Mouse (Mus musculus) thymus, postnatal 10 days (tissue): Measurements from ENCODE around the gene Bcl6.

Experiments used
- DNase-seq, 2 experiments: peaks; one replicate each; pipeline ENCODE4 v3.0.0; 2021; ENCODE audit warnings: low spot score in 2 of 2

Bcl6 gene

GRCm38 (mm10) chr16:23927301-23928114, 61.1 kb downstream of the Bcl6 start:
- no peak for DNase-seq

DNA sequence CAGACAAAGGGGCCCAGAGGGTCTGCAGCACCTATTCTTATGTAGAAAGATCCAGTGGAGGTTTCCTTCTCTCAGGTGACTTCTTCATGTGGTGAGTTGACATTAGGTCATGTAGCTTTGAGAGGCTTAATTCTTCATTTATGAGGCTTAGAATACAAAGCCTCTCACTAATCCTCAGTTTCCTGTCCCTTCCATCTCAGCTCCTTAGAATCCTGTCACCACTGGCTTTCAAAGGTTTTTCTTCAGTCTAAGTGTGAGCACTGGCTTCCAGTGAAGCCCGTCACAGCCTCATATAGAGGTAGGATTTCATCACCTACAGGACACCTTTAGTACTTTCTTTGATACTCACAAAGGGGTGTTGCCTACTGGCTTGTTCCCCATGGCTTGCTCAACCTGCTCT, 65.7 kb downstream of the Bcl6 start:
- no peak for DNase-seq

DNA sequence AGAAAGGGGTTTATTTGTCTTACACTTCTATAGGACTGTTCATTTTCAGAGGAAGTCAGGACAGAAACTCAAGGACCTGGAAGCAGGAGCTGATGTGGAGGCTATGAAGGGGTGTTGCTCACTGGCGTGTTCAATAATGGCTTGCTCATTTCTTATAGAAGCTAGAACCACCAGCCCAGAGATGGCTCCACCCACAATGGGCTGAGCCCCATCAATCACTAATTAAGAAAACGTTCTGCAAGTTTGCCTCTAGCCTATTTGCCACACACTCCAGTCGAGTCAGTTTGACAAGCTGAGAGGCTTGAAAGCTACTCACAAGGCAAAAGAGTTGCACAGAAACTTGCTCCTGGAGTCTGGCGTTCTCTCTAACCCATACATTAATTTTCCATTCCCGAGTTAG, 67.0 kb downstream of the Bcl6 start:
- DNase-seq = no peak

DNA sequence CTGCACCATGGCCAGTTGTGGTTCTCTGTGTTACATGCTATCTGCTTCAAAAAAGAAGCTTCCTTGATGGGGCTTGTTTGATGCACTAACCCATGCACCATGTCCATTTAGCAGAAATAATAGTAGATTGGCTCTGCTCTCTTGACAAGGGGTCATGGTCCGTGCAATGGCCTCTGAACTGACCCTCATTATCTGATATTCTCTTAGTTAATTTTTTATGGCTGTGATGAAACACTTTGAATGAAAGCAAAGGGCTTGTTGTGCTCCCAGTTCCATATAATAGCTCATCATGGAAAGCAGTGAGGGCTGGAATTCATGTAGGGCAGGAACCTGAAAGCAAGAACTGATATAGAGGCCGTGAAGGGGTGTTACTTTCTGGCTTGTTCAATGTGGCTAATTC, 69.2 kb downstream of the Bcl6 start:
- DNase-seq = no peak
